Mouse (Mus musculus) bone marrow macrophage, adult 2 months (primary cell): Measurements from ENCODE around the gene Alg3.

Experiments used
- CTCF ChIP-seq: IDR thresholded peaks from 2 replicates; pipeline ENCODE4 v1.5.1; 2012; ENCODE audit warnings: low read depth, mild to moderate bottlenecking, low read length, moderate library complexity
- POLR2A ChIP-seq: IDR thresholded peaks from 2 replicates; pipeline ENCODE4 v1.6.1; 2012; ENCODE audit warnings: mild to moderate bottlenecking, low read depth, low read length, borderline replicate concordance

DNA sequence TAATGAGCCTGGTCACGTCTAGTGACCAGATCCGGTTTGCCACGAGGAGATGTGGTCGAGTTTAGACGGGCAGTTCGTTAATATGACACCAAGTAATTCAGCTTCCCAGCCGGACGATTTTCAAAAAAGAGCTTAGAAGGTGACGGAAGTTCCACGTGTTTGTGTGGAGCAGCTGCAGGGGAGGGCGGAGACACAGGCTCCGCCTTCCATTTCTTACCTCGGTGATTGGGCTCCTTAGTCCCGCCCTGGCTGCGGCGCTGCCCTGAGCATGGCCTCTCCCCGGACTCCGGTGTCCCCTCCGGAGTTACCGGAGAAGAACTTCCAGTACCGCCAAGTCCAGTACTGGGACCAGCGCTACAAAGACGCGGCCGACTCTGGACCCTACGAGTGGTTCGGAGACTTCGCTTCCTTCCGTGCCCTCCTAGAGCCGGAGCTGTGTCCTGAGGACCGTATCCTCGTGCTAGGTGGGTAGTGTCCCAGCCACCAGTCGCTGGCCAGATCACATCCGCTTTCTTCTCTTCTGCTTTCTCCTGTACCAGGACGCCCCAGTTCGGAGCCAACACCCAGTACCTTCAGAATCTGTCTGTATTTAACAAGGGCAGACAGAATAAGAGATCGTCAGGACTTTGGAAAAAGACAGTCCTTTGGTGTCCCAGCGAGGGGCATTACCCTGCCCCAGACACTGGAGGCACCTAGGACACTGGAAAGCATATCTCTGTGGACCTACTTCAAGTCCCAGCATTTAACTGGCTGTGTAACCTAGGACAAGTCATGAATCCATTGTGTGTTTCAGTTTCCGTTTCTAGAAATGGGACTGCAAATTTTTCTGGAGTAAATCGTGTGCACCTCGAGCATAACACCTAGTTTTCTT lies at the start of gene Alg3, which contains the start of the genes Eef1akmt4 and Gm49333:
- TF ChIP-seq POLR2A, result no peak; the same call in 1 of the 2 replicates
- TF ChIP-seq CTCF, result no peak
